Mouse (Mus musculus) adrenal gland, postnatal 4 days (tissue): ENCODE results near the gene Prss8. TPM values are rescaled to one million over a fixed set of nuclear protein-coding genes. Genes with fewer than 3 reads are reported as not detected.
A peak's percentile ranks its signal among the peaks of the same experiment; 100 is the strongest.
"Not testable (repeated sequence)": the region's sequence is repeated elsewhere in the genome, so short reads cannot be mapped to it uniquely, and the experiment has no call there.

ENCODE experiments used
- DNase-seq, 2 experiments: peaks; one replicate each; pipeline ENCODE4 v3.0.0; 2021 to 2022; ENCODE audit warnings: low spot score in 2 of 2, mixed read lengths in 2 of 2
- long read RNA-seq, 2 experiments: library from polyadenylated mRNA; stranded (forward); transcript quantifications; one replicate each; pipeline ENCODE4 v2.0.0; 2021
- total RNA-seq, 2 experiments: library from RNA; stranded (reverse); gene quantifications; 2 replicates each; pipeline ENCODE4 v1.2.3; 2021

Prss8 gene
- 10 to 100 TPM in 1 of 2 experiments, 1 to 10 TPM in 1; 1.2 to 13.9 TPM for total RNA-seq
- long read RNA-seq, experiment 1, partial matches to known transcripts = 0 of 1 reads
- long read RNA-seq, experiment 1, other reads (novel, unspliced or antisense) = 1 of 1 reads
- long read RNA-seq, experiment 2, partial matches to known transcripts = 4 of 16 reads
- long read RNA-seq, experiment 2, other reads (novel, unspliced or antisense) = 12 of 16 reads

DNA sequence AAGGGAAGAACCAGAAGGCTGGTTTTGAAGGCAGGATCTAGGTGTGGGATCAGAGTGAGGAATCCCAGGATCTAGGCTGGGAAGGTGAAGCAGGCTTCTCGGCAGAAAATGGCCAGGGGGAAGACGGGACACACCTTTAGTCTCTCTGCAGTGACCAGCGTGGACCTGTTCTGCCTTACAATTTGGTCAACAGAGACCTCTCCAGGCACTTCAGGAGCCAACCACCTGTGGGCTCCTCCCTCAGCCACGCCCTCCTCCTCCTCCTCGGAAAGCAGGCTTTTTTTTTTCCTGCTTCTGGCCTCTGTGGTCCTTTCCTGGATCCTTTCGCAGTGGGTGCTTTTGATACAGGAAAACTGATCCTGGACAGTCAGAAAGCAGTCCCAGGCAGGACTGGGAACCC, at the start of gene Prss8:
Gene Prss8, minus strand, starts transcription at position 182 of the 400 bp plus-strand sequence.
- DNase-seq = no peak

DNA sequence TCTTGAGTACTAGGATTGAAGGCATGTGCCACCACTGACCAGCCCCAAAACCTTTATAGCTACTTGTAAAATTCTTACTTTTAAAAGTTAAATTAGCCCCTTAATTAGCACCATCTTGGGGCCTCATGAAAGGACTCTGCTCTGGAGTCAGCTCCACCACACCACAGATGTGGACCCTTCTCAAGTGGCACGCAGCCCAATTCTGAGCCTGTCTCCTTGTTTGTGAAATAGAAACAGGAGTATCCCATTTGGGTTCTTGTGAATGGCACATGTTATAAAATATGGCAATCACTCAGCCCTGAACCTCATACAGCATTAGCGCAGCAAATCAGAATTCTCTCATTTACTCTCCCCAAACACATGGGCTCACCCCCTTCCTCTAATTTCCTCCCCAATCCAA, 49.0 kb upstream of the Prss8 start:
- DNase-seq = no peak

DNA sequence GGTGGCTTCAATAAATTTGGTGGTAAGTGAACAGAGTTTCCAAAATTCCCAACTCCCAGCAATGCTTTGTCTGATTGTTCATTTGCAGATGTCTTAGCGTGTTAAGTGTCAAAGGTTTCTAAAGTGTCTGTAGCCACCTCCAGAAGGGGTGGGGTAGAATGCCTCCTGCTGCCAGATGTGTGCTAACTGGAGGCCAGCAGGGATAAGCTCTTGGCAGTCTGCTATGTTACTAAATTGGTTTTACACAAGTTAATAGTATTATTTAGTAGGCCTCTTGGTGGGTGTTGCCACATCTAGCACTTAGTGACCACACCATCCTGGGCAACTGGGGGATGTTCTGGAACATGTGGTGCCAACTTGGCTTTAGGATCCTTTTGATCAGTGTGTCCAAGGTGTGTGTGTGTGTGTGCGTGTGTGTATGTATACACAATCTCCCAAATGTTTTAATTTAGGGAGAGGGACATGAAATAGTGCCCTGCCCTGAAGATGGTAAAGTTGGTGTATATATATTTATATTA, 44.6 kb upstream of the Prss8 start:
- DNase-seq = no peak

DNA sequence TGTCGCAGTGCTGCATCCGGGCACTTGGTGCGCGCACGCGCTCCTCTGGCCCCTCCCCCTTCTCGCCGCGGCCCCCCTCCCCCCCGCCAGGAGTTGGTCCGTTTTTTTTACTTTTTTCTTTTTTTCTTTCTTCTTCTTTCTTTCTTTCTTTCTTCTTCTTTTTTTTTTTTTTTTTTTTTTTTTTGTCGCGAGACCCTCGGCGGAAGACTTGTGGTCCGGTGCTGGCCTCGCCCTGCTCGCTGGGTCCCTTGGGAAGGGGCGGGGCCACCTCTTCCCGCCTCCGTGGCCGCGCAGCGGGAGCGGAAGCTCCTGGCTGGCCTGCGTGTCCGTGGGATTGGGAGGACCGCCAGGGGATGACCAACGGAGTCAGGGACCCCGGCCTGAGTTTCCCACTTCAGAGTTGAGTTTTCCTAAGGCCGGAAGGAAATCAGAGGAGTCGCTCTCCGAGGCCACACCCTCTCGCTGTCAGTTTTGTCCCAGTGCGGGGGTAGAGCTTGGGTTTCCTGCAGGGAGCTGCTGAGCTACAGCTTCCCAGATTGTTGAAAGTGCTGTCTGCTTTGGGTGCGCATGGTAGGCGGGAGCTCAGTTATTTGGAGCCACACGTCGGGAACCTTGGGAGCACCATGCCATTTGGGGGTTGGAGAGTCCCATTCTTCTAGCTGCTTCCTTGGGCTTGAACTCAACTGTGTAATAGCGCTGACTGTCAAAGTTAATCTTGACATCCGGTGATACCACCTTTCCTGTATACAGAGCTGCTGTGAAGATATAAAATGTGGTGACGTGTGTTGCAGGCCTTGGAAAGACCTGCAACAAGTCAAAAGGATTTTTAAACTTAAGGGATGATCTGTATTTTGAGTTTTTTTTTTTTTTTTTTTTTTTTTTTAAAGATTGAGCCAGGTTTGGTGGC, 38.3 kb upstream of the Prss8 start:
- peak; percentile 33 to 58 for DNase-seq

DNA sequence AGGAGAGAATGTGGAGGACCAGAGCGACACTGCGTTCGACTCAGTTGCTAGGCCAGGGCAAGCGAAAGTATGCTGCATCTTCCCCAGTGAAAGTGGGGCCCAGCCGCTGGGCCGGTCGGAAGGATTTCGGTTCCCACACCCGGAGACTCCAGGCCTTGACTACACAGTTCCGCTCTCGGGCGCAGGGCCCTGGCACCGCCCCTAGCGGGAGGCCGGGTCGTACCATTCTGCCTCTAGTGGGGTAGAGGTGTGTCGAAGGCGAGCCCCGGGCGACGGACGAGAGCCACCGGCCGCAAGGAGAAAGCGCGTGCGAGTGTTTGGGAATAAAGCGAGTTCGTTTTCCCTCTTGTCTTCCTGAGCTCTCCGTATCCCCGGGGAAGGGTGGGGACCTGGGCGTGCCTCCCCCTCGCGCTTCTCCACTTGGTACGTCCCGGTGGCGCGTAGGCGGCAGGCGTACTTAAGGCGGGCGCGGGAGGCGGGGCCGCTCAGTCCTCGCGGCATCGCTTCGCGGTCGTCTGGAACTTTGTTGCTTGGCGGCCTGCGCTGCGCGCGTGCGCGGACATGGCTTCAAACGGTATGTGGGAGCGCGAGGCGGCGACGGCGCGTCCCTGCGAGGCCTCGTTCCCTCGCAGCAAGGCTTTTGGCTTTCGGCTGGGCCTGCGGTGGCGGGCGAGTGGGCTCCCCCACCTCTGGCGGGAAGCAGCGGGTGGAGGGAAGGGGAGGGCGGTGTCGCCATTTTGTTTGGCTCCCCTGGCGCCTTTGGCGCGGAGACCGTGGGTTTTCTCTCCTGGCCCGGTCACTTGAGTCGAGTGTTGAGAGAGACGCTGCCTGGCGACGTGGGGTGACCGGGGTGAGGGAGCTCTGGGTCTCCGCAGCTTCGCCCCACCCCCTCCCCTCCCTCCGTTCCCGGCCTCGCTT, 37.4 kb upstream of the Prss8 start, which contains the start of gene Fus:
Gene Fus, plus strand, starts transcription at position 454 of the 918 bp plus-strand sequence.
- peak; percentile 94 to 97 for DNase-seq

DNA sequence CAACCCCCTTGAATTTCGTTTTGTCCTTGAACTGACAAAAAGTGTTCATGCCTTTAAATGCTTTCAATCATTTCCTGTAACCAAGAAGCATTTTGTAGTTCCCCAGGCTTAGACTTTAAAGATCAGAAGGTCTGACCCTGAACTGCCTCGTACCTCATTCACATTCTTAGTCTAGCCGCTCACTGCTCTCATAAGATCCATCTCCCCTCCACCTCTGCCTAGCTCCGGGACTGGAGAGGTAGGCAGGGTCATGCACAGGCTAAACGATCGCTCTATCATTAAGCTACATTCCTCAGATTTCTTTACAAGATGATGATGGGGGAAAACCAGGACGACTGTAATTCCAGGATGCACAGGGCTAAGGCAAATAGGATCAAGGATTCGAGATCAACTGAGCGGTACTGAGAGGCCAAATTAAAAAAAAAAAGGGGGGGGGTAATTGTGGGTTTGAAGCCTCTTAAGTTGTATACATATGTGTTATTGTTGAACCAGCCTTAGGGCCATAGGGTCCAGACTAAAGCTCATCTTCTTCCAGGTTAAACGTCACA, 36.5 kb upstream of the Prss8 start:
- DNase-seq = no peak

DNA sequence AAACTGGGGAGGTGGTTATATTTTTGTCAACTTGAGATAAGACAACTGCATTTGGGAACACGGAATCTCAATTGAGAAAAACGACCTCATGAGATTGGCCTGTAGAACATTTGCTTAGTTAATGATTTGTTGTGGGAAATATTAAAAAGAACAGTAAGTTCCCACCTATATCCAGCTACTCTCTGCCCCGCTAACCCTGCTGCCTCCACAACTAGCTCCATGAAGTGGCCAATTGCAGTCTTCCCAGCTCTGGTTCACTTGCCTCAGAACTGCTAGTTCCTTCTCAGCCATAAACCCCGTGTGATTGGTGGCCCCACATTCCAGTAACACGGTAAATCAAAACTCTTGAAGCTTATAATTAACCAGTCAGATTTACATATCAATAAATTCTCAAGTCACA, 29.5 kb upstream of the Prss8 start:
- no peak for DNase-seq

DNA sequence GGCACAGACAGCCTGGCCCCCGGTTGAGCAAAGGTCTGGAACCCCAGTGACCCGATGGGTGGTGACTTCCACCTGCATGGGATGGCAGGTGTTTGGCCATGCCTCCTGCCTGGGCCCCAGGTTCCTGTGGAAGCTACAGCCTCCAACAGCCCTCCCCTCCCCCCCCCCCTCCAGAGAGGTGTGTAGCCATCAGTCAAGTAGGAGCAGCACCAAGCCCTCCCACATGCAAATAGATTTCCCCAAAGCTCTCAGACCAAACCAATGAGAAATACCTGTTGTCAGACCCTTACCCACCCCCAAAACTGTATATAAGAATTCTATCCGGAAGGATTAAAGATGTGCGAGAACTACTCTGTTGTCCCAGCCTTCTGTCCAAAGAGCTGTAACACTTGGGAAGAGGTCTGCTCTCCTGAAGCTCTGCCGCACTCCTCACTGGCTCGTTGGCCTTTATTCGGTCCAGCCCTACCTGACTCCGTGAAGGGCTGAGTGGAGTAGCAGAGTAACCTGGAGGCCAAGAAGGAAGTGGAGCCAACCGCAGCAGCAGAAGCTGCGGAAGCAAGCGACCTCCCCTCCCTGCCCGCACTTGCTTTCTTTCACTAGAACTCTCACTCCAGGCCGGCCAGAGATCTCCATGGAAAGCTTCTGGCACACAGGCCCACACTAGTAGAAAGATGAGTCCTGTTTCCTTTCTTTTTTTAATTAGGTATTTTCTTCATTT, 23.1 kb upstream of the Prss8 start:
- no peak for DNase-seq

DNA sequence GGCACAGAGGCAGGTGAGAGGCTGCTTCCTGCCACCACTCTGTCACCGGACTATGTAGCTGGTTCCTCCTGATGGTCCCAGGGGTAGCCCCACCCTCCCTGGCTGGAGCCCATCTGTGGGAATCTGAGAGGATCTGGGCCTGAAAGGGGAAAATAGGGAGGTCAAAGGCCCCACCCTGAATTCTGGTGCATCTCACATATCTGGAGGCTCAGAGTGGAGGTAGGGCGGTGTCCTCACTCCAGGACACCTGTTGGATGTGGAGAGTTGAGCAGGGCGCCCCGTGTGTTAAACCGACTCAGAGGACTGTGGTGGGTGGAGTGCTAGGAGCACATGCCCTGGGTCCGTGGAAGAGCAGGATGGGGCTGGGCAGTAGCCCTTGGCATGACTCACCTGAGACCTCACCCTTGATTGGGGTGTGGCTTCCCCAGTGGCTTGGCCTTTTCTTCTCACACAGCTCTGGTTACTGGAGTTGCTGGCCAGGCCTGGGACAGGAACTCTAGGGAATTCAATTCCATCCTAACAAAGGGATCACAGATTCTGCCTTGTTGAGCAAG, 16.6 kb upstream of the Prss8 start, which contains the start of gene Prss36:
Gene Prss36, minus strand, starts transcription at position 256 of the 554 bp plus-strand sequence.
- DNase-seq = no peak

DNA sequence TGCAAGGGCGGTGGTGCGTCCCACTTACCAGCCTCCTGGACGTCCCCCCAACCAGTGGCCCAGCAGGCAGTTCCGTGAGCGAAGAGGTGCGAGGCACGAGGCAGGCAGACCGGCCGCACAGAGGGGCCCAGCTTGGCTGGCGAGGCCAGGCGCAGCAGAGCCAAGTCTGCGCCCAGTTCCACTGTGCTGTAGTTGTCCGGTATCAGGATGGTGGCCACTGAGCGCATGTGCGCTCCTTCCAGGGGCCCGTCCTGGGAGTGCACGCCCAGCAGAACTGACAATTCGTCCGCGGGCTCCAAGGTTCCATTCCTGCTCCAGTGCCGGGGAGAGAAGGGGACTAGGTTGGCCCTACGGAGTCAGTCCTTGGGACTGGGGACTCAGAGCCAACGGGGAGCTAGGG, 14.7 kb upstream of the Prss8 start:
- no peak for DNase-seq

DNA sequence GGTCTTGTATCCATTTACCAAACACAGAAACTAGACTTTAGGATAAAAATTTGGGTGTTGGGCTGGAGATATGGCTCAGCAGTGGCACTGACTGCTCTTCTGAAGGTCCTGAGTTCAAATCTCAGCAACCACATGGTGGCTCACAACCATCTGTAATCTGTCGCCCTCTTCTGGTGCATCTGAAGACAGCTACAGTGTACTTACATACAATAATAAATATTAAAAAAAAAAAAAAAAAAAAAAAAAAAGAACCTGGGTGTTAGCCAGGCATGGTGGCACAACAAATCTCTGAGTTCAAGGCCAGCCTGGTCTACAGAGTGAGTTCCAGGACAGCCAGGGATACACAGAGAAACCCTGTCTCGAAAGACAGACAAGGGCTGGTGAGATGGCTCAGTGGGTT, 12.2 kb upstream of the Prss8 start:
- DNase-seq = not testable (repeated sequence)

DNA sequence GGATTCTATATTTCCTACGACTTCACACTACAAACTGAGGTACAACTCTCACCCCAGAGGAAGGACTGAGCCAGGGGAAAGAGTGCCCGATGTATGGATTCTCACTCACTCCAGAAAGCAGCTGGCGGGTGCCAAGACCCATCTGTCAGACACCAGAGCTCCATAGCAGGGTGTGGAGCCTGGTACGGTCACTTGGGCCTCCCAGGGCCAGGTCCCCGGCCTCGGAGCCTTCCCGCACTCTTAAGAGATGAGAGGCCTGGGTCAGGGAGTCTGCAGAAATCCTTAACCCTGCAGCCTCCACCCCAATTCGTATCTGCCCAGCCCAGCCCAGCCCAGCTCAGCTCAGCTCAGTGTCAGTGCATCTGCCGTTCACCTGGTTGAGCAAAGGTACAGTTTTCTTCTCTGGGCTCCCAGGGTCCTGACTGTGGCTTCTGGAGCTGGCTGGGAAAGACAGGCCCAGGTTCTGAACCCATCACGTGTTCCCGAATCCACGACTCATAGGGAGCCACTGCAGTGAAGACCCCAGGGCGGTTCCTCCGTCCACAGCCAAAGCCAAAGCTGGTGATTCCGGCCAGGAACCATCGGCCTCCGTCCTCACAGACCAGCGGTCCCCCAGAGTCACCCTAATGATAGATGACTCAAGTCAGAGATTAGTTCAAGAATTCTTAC, 6.4 kb upstream of the Prss8 start:
- DNase-seq = no peak

DNA sequence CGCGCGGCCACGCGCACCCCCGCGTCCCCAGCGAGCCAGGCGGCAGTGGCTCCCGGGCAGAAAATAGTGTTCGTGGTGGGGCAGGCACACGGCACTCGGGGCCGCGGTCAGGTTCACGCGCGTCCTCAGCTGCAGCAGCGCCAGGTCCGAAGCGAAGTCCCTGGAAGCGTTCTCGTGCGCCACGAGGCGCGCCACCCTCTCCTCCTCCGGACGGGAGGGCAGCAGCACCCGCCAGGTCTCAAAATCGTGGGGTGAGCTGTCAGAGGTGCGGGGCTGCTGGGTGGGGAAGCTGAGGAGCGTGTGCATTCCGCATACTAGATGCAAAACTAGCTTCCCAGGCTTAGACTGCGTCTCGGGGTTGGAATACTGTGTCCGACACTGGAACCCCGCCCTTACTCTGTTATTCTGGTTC, 5.8 kb upstream of the Prss8 start:
- no peak for DNase-seq

DNA sequence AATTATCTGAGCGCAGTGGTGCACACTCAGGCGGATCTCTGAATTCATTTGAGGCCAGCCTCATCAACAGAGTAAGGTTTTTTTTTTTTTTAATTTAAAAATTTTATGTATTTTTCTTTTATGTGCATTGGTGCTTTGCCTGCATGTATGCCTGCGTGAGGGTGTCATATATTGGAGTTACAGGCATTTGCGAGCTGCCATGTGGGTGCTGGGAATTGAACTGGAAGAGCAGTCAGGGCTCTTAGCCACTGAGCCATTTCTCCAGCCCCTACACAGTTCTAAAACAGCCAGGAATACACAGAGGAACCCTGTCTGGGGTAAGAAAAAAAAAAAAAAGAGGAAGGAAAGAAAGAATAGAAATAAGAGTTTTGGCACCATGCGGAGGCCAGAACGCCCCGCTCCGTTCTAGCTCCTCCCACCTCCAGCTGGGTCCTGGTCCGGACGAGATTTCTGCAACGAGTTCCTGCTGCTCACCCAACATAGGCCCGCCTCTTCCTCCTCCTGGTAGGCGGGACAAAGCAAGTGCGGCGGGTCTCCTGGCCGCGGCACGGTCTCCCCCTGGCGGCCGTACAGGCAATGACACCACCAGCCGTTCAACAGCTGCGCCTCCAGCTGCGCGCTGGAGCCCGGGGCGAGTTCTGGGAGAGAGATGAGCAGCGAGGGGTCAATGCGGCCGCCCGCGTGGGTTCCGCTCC, 5.3 kb upstream of the Prss8 start:
- peak; percentile 88 to 94 for DNase-seq

DNA sequence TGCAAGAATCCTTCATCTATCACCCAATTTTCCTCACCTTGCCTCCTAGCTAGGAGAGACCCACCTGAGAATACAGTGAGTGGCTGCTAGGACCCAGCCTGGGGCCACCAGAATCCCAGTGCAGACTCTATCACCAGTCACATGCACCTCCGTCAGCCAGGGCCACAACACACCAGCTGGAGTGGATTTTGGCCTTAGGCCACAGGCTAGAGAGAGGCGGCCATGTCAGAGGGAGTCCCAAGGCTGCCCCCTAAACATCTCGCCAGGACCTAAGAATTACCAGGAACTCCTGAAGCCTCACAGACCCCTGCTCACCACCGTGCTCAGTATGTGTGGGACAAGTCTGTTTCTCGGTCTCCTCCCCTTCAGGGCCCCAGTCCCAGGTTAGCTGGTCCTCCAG, 4.2 kb upstream of the Prss8 start:
- DNase-seq = no peak

DNA sequence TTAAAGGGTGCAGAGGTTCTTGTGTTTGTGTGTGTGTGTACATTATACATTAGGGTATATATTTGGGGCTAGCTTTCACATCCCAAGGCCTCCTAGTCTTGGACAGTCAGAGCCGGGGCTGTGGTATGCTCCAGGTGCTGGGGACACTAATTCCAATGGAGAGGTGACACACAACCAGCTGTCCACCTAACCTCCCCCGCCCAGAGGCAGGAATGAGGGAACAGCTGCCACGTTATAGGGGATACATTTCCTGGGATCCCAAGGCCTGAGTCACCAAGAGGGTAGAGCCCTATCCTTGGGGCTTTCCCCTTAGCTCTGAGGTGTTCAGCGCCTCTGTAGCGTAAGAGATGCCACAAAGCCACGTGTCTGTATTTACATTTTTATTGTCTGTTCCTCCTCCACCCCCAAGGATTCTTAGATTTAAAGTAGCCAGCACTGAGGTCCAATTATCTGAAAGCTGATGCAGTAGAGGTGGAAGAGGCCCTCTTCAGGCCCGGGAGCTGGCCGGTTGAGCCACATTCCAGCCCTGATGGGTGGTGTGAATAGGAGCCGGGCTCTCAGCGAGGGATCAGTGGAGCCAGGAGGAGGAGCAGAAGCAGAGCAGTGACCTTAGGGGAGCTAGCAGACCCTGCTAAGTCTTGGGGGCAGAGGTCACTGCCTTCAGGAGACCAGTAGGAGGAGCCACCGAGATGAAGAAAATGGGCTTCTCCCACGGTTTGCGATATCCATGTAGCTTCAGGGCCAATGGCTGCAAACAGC, 2.5 kb upstream of the Prss8 start:
- DNase-seq = no peak

DNA sequence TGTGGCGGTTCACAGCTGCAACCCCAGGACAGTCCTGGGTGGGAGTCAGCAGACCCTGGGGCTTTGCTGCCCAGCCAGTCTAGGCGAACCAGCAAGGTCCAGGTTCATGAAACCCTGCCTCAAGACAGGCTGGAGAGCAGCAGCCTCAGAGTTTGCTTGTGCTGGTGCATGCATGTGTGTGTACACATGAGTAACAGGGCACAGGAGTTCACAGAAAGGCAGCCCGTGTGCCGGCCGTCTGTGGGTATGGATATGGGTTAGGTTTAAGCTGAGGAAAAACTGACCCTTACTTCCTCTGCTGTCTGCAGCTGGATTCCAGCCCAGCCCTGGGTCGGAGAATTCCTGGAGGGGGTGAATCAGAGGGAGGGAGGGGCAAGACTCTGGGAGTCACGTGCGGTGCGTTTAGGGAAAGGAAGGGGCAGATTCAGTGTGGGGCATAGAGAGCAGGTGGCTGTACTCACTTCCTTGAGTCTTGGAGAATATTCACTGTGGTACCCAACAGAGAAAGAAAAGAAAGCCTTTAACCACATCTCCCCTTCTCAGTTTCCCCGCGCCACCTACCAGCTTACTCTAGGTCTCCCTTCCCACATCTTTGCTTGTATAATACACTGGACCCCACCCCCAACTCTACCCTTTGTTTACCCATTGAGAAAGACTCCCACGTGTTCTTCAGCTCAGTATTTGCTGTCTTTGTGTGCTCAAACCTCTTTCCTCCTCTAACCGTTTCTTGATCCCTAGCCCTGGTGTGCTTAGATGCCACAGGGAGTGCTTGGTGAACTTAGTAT, 1.6 kb upstream of the Prss8 start:
- no peak for DNase-seq
